ENCODE assay signal across 28 mouse cellular contexts in the genomic region with DNA sequence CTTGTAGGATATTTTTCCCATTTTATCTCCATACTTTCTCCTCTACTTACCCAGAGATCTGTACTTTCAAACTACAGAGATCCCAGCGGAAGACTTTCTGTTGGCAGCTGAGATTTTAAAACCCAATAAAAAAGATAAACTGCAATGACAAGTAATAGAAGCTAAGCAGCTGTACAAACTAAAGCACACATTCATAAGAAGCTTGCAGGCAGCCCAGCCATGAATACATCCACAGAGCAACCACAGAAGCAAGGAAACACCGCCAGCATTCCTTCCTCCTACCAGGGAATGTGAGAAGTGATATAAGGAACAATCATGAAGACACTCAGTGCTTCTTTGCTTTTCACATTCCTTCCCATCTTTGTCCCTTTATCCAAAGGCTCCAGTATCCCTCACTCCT.
DNase-seq lines count a peak whose midpoint lies in the region; ATAC-seq lines count a peak whose summit lies in the region.
"Had no signal": no experiment of that assay in that cellular context is flagged by ENCODE, and none has a peak within 500 bp of the region (broad histone marks: within the 10 kb centered on the region; RNA-seq: fewer than 3 reads in every experiment).

No protein-coding gene starts in this region.

- intact Hi-C loops in heart, postnatal 25 days (cut with DNase I): no loop called here

- H3K36me3 ChIP-seq in liver, embryonic 12.5 days: no peaks in the 10 kb centered on the region
- H3K36me3 ChIP-seq in liver, embryonic 11.5 days (ENCODE audit: control insufficient read depth, insufficient read depth, low read length): no peaks in the 10 kb centered on the region
- H3K36me3 ChIP-seq in lung, embryonic 16.5 days (ENCODE audit: control insufficient read depth, insufficient read depth, low read length): no peaks in the 10 kb centered on the region
- H3K36me3 ChIP-seq: embryonic facial prominence, embryonic 10.5 days; embryonic facial prominence, embryonic 15.5 days; forebrain, embryonic 12.5 days; heart, embryonic 13.5 days; hindbrain, embryonic 10.5 days; hindbrain, embryonic 15.5 days; limb, embryonic 13.5 days; midbrain, embryonic 10.5 days had no signal

- H3K4me2 ChIP-seq in liver, embryonic 12.5 days: no peak overlapping the region
- H3K4me2 ChIP-seq in liver, embryonic 11.5 days: no peak overlapping the region
- no peak overlapping the region for H3K4me2 ChIP-seq in lung, embryonic 16.5 days (ENCODE audit: low read depth, low read length)
- H3K4me2 ChIP-seq: embryonic facial prominence, embryonic 15.5 days; forebrain, embryonic 12.5 days; heart, embryonic 13.5 days; hindbrain, embryonic 15.5 days; limb, embryonic 13.5 days had no signal

- WGBS in liver, embryonic 12.5 days (ENCODE audit: insufficient replicate concordance): 58% methylated on average over 2 of the region's 2 CpGs
- whole genome bisulfite sequencing in liver, embryonic 11.5 days: 77% methylated on average over 2 of the region's 2 CpGs
- WGBS in lung, embryonic 16.5 days: 23% methylated on average over 2 of the region's 2 CpGs

- H3K27ac ChIP-seq in liver, embryonic 12.5 days: 0 out of 2 replicates have a peak overlapping the region, but pooled peaks have one; percentile 25
- H3K27ac ChIP-seq in liver, embryonic 11.5 days (ENCODE audit: low read depth, low read length): no peak overlapping the region
- no peak overlapping the region for H3K27ac ChIP-seq in lung, embryonic 16.5 days (ENCODE audit: low read length)
- H3K27ac ChIP-seq: embryonic facial prominence, embryonic 10.5 days; embryonic facial prominence, embryonic 15.5 days; forebrain, embryonic 12.5 days; heart, embryonic 13.5 days; hindbrain, embryonic 10.5 days; hindbrain, embryonic 15.5 days; limb, embryonic 13.5 days; midbrain, embryonic 10.5 days had no signal

- no peaks in the 10 kb centered on the region for H3K9me3 ChIP-seq in liver, embryonic 12.5 days (replicated peaks)
- no peaks in the 10 kb centered on the region for H3K9me3 ChIP-seq in liver, embryonic 11.5 days (ENCODE audit: control insufficient read depth, low read length)
- H3K9me3 ChIP-seq in lung, embryonic 16.5 days (ENCODE audit: control insufficient read depth, low read length): no peaks in the 10 kb centered on the region
- H3K9me3 ChIP-seq: embryonic facial prominence, embryonic 10.5 days; embryonic facial prominence, embryonic 15.5 days; forebrain, embryonic 12.5 days; heart, embryonic 13.5 days; hindbrain, embryonic 10.5 days; hindbrain, embryonic 15.5 days; limb, embryonic 13.5 days; midbrain, embryonic 10.5 days had no signal

- no peak for ATAC-seq in liver, embryonic 12.5 days
- ATAC-seq in liver, embryonic 11.5 days (replicated peaks; ENCODE audit: low FRiP score): no peak
- ATAC-seq in lung, embryonic 16.5 days (ENCODE audit: low read depth): peak; percentile 69
- ATAC-seq: forebrain, postnatal 0 days; inflammation-experienced regulatory T-cells, adult 6 months; midbrain, embryonic 16.5 days; Patski had no signal

- H3K9ac ChIP-seq in liver, embryonic 12.5 days: no peak overlapping the region
- H3K9ac ChIP-seq in liver, embryonic 11.5 days (ENCODE audit: low read depth, low read length): no peak overlapping the region
- H3K9ac ChIP-seq in lung, embryonic 16.5 days (ENCODE audit: low read length): no peak overlapping the region
- H3K9ac ChIP-seq: embryonic facial prominence, embryonic 15.5 days; forebrain, embryonic 12.5 days; forebrain, postnatal 0 days; heart, embryonic 13.5 days; hindbrain, embryonic 15.5 days; limb, embryonic 13.5 days had no signal

- H3K4me1 ChIP-seq in liver, embryonic 12.5 days: peaks cover 44% of the 10 kb centered on the region
- peaks cover 11% of the 10 kb centered on the region for H3K4me1 ChIP-seq in liver, embryonic 11.5 days (replicated peaks; ENCODE audit: control insufficient read depth, insufficient read depth, low read length)
- no peaks in the 10 kb centered on the region; the same call in 1 of the 2 replicates for H3K4me1 ChIP-seq in lung, embryonic 16.5 days (replicated peaks; ENCODE audit: control insufficient read depth, insufficient read depth, low read length)
- H3K4me1 ChIP-seq: embryonic facial prominence, embryonic 15.5 days; hindbrain, embryonic 15.5 days had no signal

- no peak overlapping the region for H3K4me3 ChIP-seq in liver, embryonic 12.5 days
- H3K4me3 ChIP-seq in liver, embryonic 11.5 days (ENCODE audit: low read depth, low read length): no peak overlapping the region
- no peak overlapping the region for H3K4me3 ChIP-seq in lung, embryonic 16.5 days (ENCODE audit: low read length)
- H3K4me3 ChIP-seq: embryonic facial prominence, embryonic 10.5 days; embryonic facial prominence, embryonic 15.5 days; forebrain, embryonic 12.5 days; heart, embryonic 13.5 days; hindbrain, embryonic 10.5 days; hindbrain, embryonic 15.5 days; limb, embryonic 13.5 days; midbrain, embryonic 10.5 days had no signal

- DNase-seq in kidney, adult 9 months: peak; percentile 4
- DNase-seq in kidney, adult 18-20 months: no peak
- DNase-seq in liver, embryonic 11.5 days (ENCODE audit: low spot score): no peak
- no peak for DNase-seq in lung, postnatal 36 days
- no peak for DNase-seq in left cerebral cortex, adult 8-10 months (ENCODE audit: low spot score in 2 of 2)
- no peak for DNase-seq in heart, postnatal 25 days (ENCODE audit: low spot score)
- DNase-seq: adrenal gland, postnatal 10 days; cerebellum, adult 8-10 months; cerebellum, postnatal 25 days; forebrain, postnatal 0 days; heart, postnatal 10 days; lung, postnatal 14 days; right cerebral cortex, postnatal 25 days; spleen, adult 18-20 months; thymus, postnatal 14 days had no signal

- H3K27me3 ChIP-seq in liver, embryonic 12.5 days (replicated peaks): no peaks in the 10 kb centered on the region
- no peaks in the 10 kb centered on the region for H3K27me3 ChIP-seq in liver, embryonic 11.5 days (replicated peaks; ENCODE audit: control insufficient read depth, insufficient read depth, low read length)
- H3K27me3 ChIP-seq in lung, embryonic 16.5 days (ENCODE audit: control insufficient read depth, insufficient read depth, low read depth, low read length): no peaks in the 10 kb centered on the region
- H3K27me3 ChIP-seq: embryonic facial prominence, embryonic 15.5 days; forebrain, embryonic 12.5 days; heart, embryonic 13.5 days; hindbrain, embryonic 15.5 days; limb, embryonic 13.5 days; Patski had no signal
